Mouse (Mus musculus) MEL (cell line): ENCODE results near the gene Ager. TPM values are rescaled to one million over a fixed set of nuclear protein-coding genes. Genes with fewer than 3 reads are reported as not detected.

Source experiments
- DNase-seq: peaks from one replicate; pipeline ENCODE4 v3.0.0; 2011; ENCODE audit warnings: low read depth, low spot score
- H3K27ac ChIP-seq: 2 replicates; pipeline ENCODE4 v1.5.1; 2012; ENCODE audit warnings: low read depth, mild to moderate bottlenecking, control low read depth, low read length, moderate library complexity; ENCODE audit not compliant: control insufficient read depth
- H3K27me3 ChIP-seq, 2 experiments: fragments of 150-350 bp in 1 of 2; sonication (generic) in 1 of 2; 2 replicates each; pipeline ENCODE4 v1.6.1; 2012; ENCODE audit warnings: low read length in 2 of 2, mild to moderate bottlenecking in 2 of 2, improper control_type of control experiment in 1 of 2, moderate library complexity in 1 of 2; ENCODE audit not compliant: insufficient read depth in 2 of 2, control insufficient read depth in 1 of 2
- H3K36me3 ChIP-seq, 2 experiments: 2 replicates each; pipeline ENCODE4 v1.6.1; 2012 to 2014; ENCODE audit warnings: low read length in 2 of 2, improper control_type of control experiment in 1 of 2, inconsistent platforms in 1 of 2, mild to moderate bottlenecking in 1 of 2; ENCODE audit not compliant: insufficient read depth in 2 of 2, control insufficient read depth in 1 of 2
- H3K4me1 ChIP-seq, 2 experiments: fragments of 150-350 bp in 1 of 2; sonication (generic) in 1 of 2; 2 replicates each; pipeline ENCODE4 v1.6.1; 2012; ENCODE audit warnings: low read length in 2 of 2, improper control_type of control experiment in 1 of 2, mild to moderate bottlenecking in 1 of 2; ENCODE audit not compliant: insufficient read depth in 2 of 2, control insufficient read depth in 1 of 2
- H3K4me3 ChIP-seq, 2 experiments: fragments of 150-350 bp in 1 of 2; sonication (generic) in 1 of 2; 2 replicates each; pipeline ENCODE4 v1.5.1; 2012; ENCODE audit warnings: low read depth in 2 of 2, low read length in 2 of 2, mild to moderate bottlenecking in 2 of 2, moderate library complexity in 2 of 2, control low read depth in 1 of 2, improper control_type of control experiment in 1 of 2; ENCODE audit not compliant: control insufficient read depth in 1 of 2, insufficient read depth in 1 of 2
- H3K79me2 ChIP-seq: 2 replicates; pipeline ENCODE4 v1.6.1; 2012; ENCODE audit warnings: mild to moderate bottlenecking, low read length, moderate library complexity; ENCODE audit not compliant: control insufficient read depth, poor library complexity, insufficient read depth
- H3K9ac ChIP-seq: 2 replicates; pipeline ENCODE4 v1.6.1; 2012; ENCODE audit warnings: low read depth, mild to moderate bottlenecking, control low read depth, low read length, moderate library complexity; ENCODE audit not compliant: control insufficient read depth, poor library complexity, severe bottlenecking
- H3K9me3 ChIP-seq: fragments of 150-350 bp; sonication (generic); replicated peaks from 2 replicates; pipeline ENCODE4 v1.6.1; 2012; ENCODE audit warnings: mild to moderate bottlenecking, low read length, improper control_type of control experiment, moderate library complexity; ENCODE audit not compliant: insufficient read depth
- CHD1 ChIP-seq: IDR thresholded peaks from 2 replicates; pipeline ENCODE4 v1.6.1; 2012; ENCODE audit warnings: low read depth, mild to moderate bottlenecking, inconsistent platforms, low read length, improper control_type of control experiment
- CHD2 ChIP-seq: IDR thresholded peaks from 2 replicates; pipeline ENCODE4 v1.6.1; 2011; ENCODE audit warnings: low read length, improper control_type of control experiment
- CTCF ChIP-seq, 3 experiments: IDR thresholded peaks in 2 of 3; conservative IDR thresholded peaks in 1 of 3; 2 replicates each; pipeline ENCODE4 v1.5.1; 2011 to 2012; ENCODE audit warnings: low read length in 3 of 3, low read depth in 2 of 3, mild to moderate bottlenecking in 2 of 3, improper control_type of control experiment in 1 of 3, inconsistent platforms in 1 of 3, mixed read lengths in 1 of 3, moderate library complexity in 1 of 3; ENCODE audit not compliant: control insufficient read depth in 1 of 3, insufficient read depth in 1 of 3, poor library complexity in 1 of 3, severe bottlenecking in 1 of 3
- E2F4 ChIP-seq: IDR thresholded peaks from 2 replicates; pipeline ENCODE4 v1.6.1; 2011; ENCODE audit warnings: low read depth, low read length, improper control_type of control experiment, borderline replicate concordance
- ELF1 ChIP-seq: IDR thresholded peaks from 2 replicates; pipeline ENCODE4 v1.6.1; 2014; ENCODE audit warnings: low read depth, mild to moderate bottlenecking, inconsistent platforms, low read length, improper control_type of control experiment, moderate library complexity
- EP300 ChIP-seq, 2 experiments: IDR thresholded peaks; 2 replicates each; pipeline ENCODE4 v1.6.1; 2011; ENCODE audit warnings: improper control_type of control experiment in 2 of 2, low read length in 2 of 2, low read depth in 1 of 2, mild to moderate bottlenecking in 1 of 2
- ETS1 ChIP-seq: IDR thresholded peaks from 2 replicates; pipeline ENCODE4 v1.6.1; 2012; ENCODE audit warnings: low read depth, mild to moderate bottlenecking, inconsistent platforms, low read length, improper control_type of control experiment, moderate library complexity
- GABPA ChIP-seq: IDR thresholded peaks from 2 replicates; pipeline ENCODE4 v1.6.1; 2012; ENCODE audit warnings: low read depth, mild to moderate bottlenecking, inconsistent platforms, low read length, improper control_type of control experiment, moderate library complexity
- GATA1 ChIP-seq: IDR thresholded peaks from 2 replicates; pipeline ENCODE4 v1.6.1; 2011; ENCODE audit warnings: low read depth, low read length, improper control_type of control experiment
- JUND ChIP-seq: IDR thresholded peaks from 2 replicates; pipeline ENCODE4 v1.6.1; 2011; ENCODE audit warnings: low read depth, mild to moderate bottlenecking, improper control_type of control experiment, low read length
- MAFK ChIP-seq: IDR thresholded peaks from 2 replicates; pipeline ENCODE4 v1.6.1; 2011; ENCODE audit warnings: low read depth, mild to moderate bottlenecking, low read length, improper control_type of control experiment, borderline replicate concordance
- MAX ChIP-seq: IDR thresholded peaks from 2 replicates; pipeline ENCODE4 v1.6.1; 2011; ENCODE audit warnings: low read length, improper control_type of control experiment
- MAZ ChIP-seq: IDR thresholded peaks from 2 replicates; pipeline ENCODE4 v1.6.1; 2012; ENCODE audit warnings: low read depth, mild to moderate bottlenecking, inconsistent platforms, low read length, improper control_type of control experiment
- MEF2A ChIP-seq: IDR thresholded peaks from 2 replicates; pipeline ENCODE4 v1.6.1; 2014; ENCODE audit warnings: low read depth, mild to moderate bottlenecking, inconsistent platforms, low read length, improper control_type of control experiment; ENCODE audit not compliant: poor library complexity, insufficient replicate concordance, severe bottlenecking; ENCODE audit errors: extremely low read depth
- MXI1 ChIP-seq: IDR thresholded peaks from 2 replicates; pipeline ENCODE4 v1.6.1; 2011; ENCODE audit warnings: mild to moderate bottlenecking, low read depth, low read length, improper control_type of control experiment
- MYB ChIP-seq: IDR thresholded peaks from 2 replicates; pipeline ENCODE4 v1.6.1; 2011; ENCODE audit warnings: mild to moderate bottlenecking, low read depth, low read length, improper control_type of control experiment
- MYC ChIP-seq: IDR thresholded peaks from 2 replicates; pipeline ENCODE4 v1.6.1; 2011; ENCODE audit warnings: low read depth, mild to moderate bottlenecking, low read length, improper control_type of control experiment, moderate library complexity
- NELFE ChIP-seq: IDR thresholded peaks from 2 replicates; pipeline ENCODE4 v1.6.1; 2011; ENCODE audit warnings: low read depth, low read length, improper control_type of control experiment
- NRF1 ChIP-seq: IDR thresholded peaks from 2 replicates; pipeline ENCODE4 v1.6.1; 2014; ENCODE audit warnings: low read depth, mild to moderate bottlenecking, inconsistent platforms, low read length, improper control_type of control experiment, moderate library complexity; ENCODE audit not compliant: poor library complexity, insufficient read depth, severe bottlenecking
- POLR2A ChIP-seq, 2 experiments: IDR thresholded peaks; 2 replicates each; pipeline ENCODE4 v1.6.1; 2011 to 2012; ENCODE audit warnings: low read length in 2 of 2, mild to moderate bottlenecking in 2 of 2, control low read depth in 1 of 2, improper control_type of control experiment in 1 of 2, low read depth in 1 of 2, moderate library complexity in 1 of 2; ENCODE audit not compliant: control insufficient read depth in 1 of 2, insufficient read depth in 1 of 2, poor library complexity in 1 of 2
- POLR2AphosphoS2 ChIP-seq: IDR thresholded peaks from 2 replicates; pipeline ENCODE4 v1.6.1; 2011; ENCODE audit warnings: low read length, improper control_type of control experiment
- RCOR1 ChIP-seq: IDR thresholded peaks from 2 replicates; pipeline ENCODE4 v1.6.1; 2012; ENCODE audit warnings: low read depth, mild to moderate bottlenecking, inconsistent platforms, low read length, improper control_type of control experiment
- SIN3A ChIP-seq: IDR thresholded peaks from 2 replicates; pipeline ENCODE4 v1.6.1; 2012; ENCODE audit warnings: low read length, improper control_type of control experiment, inconsistent platforms
- SMC3 ChIP-seq: IDR thresholded peaks from 2 replicates; pipeline ENCODE4 v1.6.1; 2011; ENCODE audit warnings: low read depth, low read length, improper control_type of control experiment
- TAL1 ChIP-seq: IDR thresholded peaks from 2 replicates; pipeline ENCODE4 v1.6.1; 2012; ENCODE audit warnings: mild to moderate bottlenecking, inconsistent platforms, low read length, moderate library complexity, mixed read lengths
- TBP ChIP-seq: IDR thresholded peaks from 2 replicates; pipeline ENCODE4 v1.8.0; 2011; ENCODE audit warnings: low read depth, low read length, improper control_type of control experiment
- UBTF ChIP-seq: IDR thresholded peaks from 2 replicates; pipeline ENCODE4 v1.6.1; 2012; ENCODE audit warnings: low read depth, mild to moderate bottlenecking, inconsistent platforms, low read length, improper control_type of control experiment, moderate library complexity, borderline replicate concordance; ENCODE audit not compliant: insufficient read depth
- USF2 ChIP-seq, 2 experiments: IDR thresholded peaks; 2 replicates each; pipeline ENCODE4 v1.6.1; 2011 to 2012; ENCODE audit warnings: improper control_type of control experiment in 2 of 2, low read length in 2 of 2, borderline replicate concordance in 1 of 2, inconsistent platforms in 1 of 2, low read depth in 1 of 2, mild to moderate bottlenecking in 1 of 2; ENCODE audit not compliant: insufficient read depth in 1 of 2
- ZKSCAN1 ChIP-seq: IDR thresholded peaks from 2 replicates; pipeline ENCODE4 v1.6.1; 2012; ENCODE audit warnings: low read depth, mild to moderate bottlenecking, inconsistent platforms, low read length, improper control_type of control experiment, moderate library complexity
- ZMIZ1 ChIP-seq: IDR thresholded peaks from 2 replicates; pipeline ENCODE4 v1.6.1; 2012; ENCODE audit warnings: low read depth, mild to moderate bottlenecking, inconsistent platforms, low read length, improper control_type of control experiment, moderate library complexity
- ZNF384 ChIP-seq: IDR thresholded peaks from 2 replicates; pipeline ENCODE4 v1.6.1; 2012; ENCODE audit warnings: low read depth, mild to moderate bottlenecking, inconsistent platforms, low read length, improper control_type of control experiment
- polyA plus RNA-seq, 2 experiments: library from polyadenylated mRNA; stranded (reverse) in 1 of 2; unstranded in 1 of 2; fragments of >175 nt in 1 of 2; fragments of >200 nt in 1 of 2; gene quantifications; 2 replicates each; pipeline versions ENCODE4 v1.2.1 to v1.2.4; 2012; ENCODE audit warnings: low replicate concordance in 2 of 2, low read depth in 1 of 2; ENCODE audit not compliant: insufficient read length in 2 of 2, insufficient read depth in 1 of 2, missing spikeins in 1 of 2
- total RNA-seq: library from RNA; depleted of rRNA; stranded (reverse); fragments of 300-350 nt; gene quantifications from 2 replicates; pipeline ENCODE4 v1.2.3, GENCODE M21; 2012

Gene Ager
- total and polyA plus RNA-seq, 3 experiments = 0.27 to 3.7 TPM; not detected in 1

DNA sequence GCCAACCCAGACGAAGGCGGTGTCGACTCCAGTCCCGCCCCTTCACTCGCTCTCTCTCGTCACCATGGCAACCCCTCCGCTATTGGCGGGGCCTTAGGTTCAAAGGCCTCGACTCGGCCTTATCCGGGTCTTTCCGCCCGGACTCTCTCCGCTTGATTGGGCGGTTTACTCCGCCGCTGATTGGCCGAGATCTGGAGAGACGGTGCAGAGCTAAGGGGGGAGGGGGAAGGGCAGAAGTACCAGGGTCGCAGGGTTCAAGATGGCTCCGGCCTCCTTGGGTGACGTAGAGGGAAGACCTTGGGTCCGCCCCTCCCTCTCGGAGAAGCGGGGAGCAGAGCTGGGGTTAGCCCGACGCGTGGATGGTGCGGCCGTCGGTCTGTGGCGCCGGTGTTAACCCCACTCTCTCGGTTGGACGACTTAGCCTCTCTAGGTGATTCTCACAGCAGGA is 6.4 kb downstream of the Ager start, which contains the start of gene Agpat1 (continued):
- no peak for TF ChIP-seq E2F4
- TF ChIP-seq POLR2AphosphoS2 = peak; percentile 85; the same call in 1 of the 2 replicates
- peak; percentile 21; the same call in 1 of the 2 replicates for TF ChIP-seq ELF1
- no peak for TF ChIP-seq SMC3
- peak; percentile 83 for TF ChIP-seq ZMIZ1
- TF ChIP-seq SIN3A = no peak
- TF ChIP-seq ETS1 = peak; percentile 36; the same call in 1 of the 2 replicates
- TF ChIP-seq, all 39 proteins: peak for 11

DNA sequence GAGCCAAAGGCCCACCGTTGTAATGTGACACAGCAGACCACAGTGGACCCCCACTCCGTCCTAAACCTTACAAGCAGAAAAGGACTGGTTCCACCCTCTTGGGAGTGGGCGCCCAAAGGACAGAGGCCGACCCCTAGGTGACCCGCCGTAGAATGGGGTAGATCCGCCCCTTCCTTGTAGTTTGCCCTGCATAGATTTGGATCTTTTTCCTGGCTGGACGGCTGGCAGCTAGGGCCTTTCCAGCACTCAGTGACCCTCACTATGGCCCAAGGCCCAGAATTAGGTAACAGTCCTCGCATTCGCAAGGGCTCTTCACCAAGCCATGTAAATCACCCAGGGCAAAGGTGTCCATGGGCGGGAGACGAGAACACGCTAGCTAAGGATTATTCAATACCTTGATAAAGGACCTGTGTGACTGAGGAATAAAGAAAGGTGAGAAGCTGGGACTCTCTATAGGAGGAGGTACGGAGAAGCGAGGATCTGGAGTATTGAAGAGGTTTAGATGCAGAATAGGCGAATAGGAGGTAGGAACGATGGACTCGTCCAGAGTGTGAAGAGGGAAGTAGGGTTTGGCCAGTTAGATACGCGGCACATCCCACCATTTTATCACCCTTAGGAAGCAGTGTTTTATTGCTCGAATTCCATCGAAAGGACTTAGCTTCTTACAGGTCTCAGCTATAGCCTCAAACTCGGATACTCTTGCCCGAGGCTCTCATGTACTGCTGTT is 7.0 kb downstream of the Ager start:
- H3K27me3 ChIP-seq = no peaks in the 10 kb centered on the region
- H3K4me1 ChIP-seq = peaks cover 6 to 26% of the 10 kb centered on the region in 2 experiments; a peak in 3 of 4 replicates
- peak overlapping the region; percentile 95 to 99 for H3K4me3 ChIP-seq
- H3K27ac ChIP-seq = peak overlapping the region; percentile 87
- H3K79me2 ChIP-seq = peaks cover 53% of the 10 kb centered on the region
- H3K9ac ChIP-seq = peak overlapping the region; percentile 98
- peak; percentile 78 for DNase-seq
- no peaks in the 10 kb centered on the region for H3K9me3 ChIP-seq
- peaks cover 0 to 10% of the 10 kb centered on the region in 2 experiments; a peak in 2 of 4 replicates for H3K36me3 ChIP-seq
- TF ChIP-seq MAX (peak; percentile 36; the same call in 1 of the 2 replicates), TBP (0 out of 2 replicates have a peak, but pooled peaks have one; percentile 52), JUND (no peak), GABPA (no peak), UBTF (no peak), MYC (no peak), POLR2AphosphoS2 (0 out of 2 replicates have a peak, but pooled peaks have one; percentile 19), MEF2A (no peak), CTCF (IDR thresholded peaks at IDR 0.05 in 2 of 3, conservative IDR thresholded peaks at IDR 0.05 in 1 of 3; ENCODE audit: control insufficient read depth in 1 of 3, insufficient read depth in 1 of 3, low read depth in 2 of 3, low read length in 3 of 3, poor library complexity in 1 of 3, severe bottlenecking in 1 of 3) (no peak), MAFK (no peak), NELFE (no peak), GATA1 (peak; percentile 23; the same call in 1 of the 2 replicates), SMC3 (no peak), NRF1 (no peak), CHD1 (peak; percentile 75; the same call in 1 of the 2 replicates), E2F4 (no peak; the same call in none of the 2 replicates), ETS1 (0 out of 2 replicates have a peak, but pooled peaks have one; percentile 2), EP300 (IDR thresholded peaks at IDR 0.05; ENCODE audit: low read depth in 1 of 2, low read length in 2 of 2) (no peak), ZMIZ1 (no peak), ZKSCAN1 (no peak), RCOR1 (0 out of 2 replicates have a peak, but pooled peaks have one; percentile 13), ZNF384 (no peak), CHD2 (no peak), MYB (no peak), MAZ (peak; percentile 13; the same call in 1 of the 2 replicates), MXI1 (no peak; the same call in 1 of the 2 replicates), SIN3A (no peak), USF2 (IDR thresholded peaks at IDR 0.05; ENCODE audit: borderline replicate concordance in 1 of 2, insufficient read depth in 1 of 2, low read depth in 1 of 2, low read length in 2 of 2) (no peak), TAL1 (no peak), POLR2A (IDR thresholded peaks at IDR 0.05; ENCODE audit: control insufficient read depth in 1 of 2, insufficient read depth in 1 of 2, low read depth in 1 of 2, low read length in 2 of 2, poor library complexity in 1 of 2) (no peak)
